Mouse (Mus musculus) embryonic facial prominence, embryonic 11.5 days (tissue): ENCODE data around the gene Cpsf4. TPM values are rescaled to one million over a fixed set of nuclear protein-coding genes. Genes with fewer than 3 reads are reported as not detected.
A peak's percentile ranks its signal among the peaks of the same experiment; 100 is the strongest.
"Not testable (repeated sequence)": the region's sequence is repeated elsewhere in the genome, so short reads cannot be mapped to it uniquely, and the experiment has no call there.

Experiments used
- ATAC-seq: fragments of 200-750 bp; cut with Nextera tagmentation; replicated peaks from 2 replicates; pipeline ENCODE4 v1.8.0; 2017; ENCODE audit warnings: low read depth; ENCODE audit not compliant: insufficient number of reproducible peaks, low FRiP score, low TSS enrichment
- DNase-seq: peaks from one replicate; pipeline ENCODE4 v3.0.0-alpha.2; 2015; ENCODE audit warnings: low spot score
- H3K27ac ChIP-seq: fragments of 300-500 bp; sonication (generic); replicated peaks from 2 replicates; pipeline ENCODE4 v1.5.1; 2014; ENCODE audit warnings: mild to moderate bottlenecking, low read depth, low read length, control low read depth
- H3K27me3 ChIP-seq: fragments of 300-500 bp; sonication (generic); 2 replicates; pipeline ENCODE4 v1.6.1; 2014; ENCODE audit warnings: mild to moderate bottlenecking, low read length, moderate library complexity, mixed read lengths; ENCODE audit not compliant: control insufficient read depth, insufficient read depth
- H3K36me3 ChIP-seq: fragments of 300-500 bp; sonication (generic); replicated peaks from 2 replicates; pipeline ENCODE4 v1.6.1; 2014; ENCODE audit warnings: low read depth, mild to moderate bottlenecking, low read length, moderate library complexity, mixed read lengths; ENCODE audit not compliant: control insufficient read depth, insufficient read depth
- H3K4me1 ChIP-seq: fragments of 300-500 bp; sonication (generic); 2 replicates; pipeline ENCODE4 v1.6.1; 2014; ENCODE audit warnings: low read length, mixed read lengths; ENCODE audit not compliant: control insufficient read depth, insufficient read depth
- H3K4me2 ChIP-seq: fragments of 300-500 bp; sonication (generic); 2 replicates; pipeline ENCODE4 v1.6.1; 2014; ENCODE audit warnings: low read depth, mild to moderate bottlenecking, control low read depth, low read length, moderate library complexity
- H3K4me3 ChIP-seq: fragments of 300-500 bp; sonication (generic); 2 replicates; pipeline ENCODE4 v1.5.1; 2014; ENCODE audit warnings: low read depth, low read length, control low read depth
- H3K9ac ChIP-seq: fragments of 300-500 bp; sonication (generic); replicated peaks from 2 replicates; pipeline ENCODE4 v1.6.1; 2014; ENCODE audit warnings: mild to moderate bottlenecking, control low read depth, low read length
- H3K9me3 ChIP-seq: fragments of 300-500 bp; sonication (generic); replicated peaks from 2 replicates; pipeline ENCODE4 v1.6.1; 2016; ENCODE audit warnings: mild to moderate bottlenecking, low read length, inconsistent platforms, mixed read lengths; ENCODE audit not compliant: control insufficient read depth
- WGBS: fragments of 180-500 bp; shearing (Covaris S2); extraction: QIAGEN DNeasy Blood & Tissue Kit; methylation state at CpG from one replicate; pipeline ENCODE4 v1.1.7; 2014; 5-methylcytosine and 5-hydroxymethylcytosine counted together
- polyA plus RNA-seq: library from polyadenylated mRNA; unstranded; fragments of >200 nt; fragmentation: Nextera tagmentation; extraction: Ambion mirVana; gene quantifications from 2 replicates; pipeline ENCODE4 v1.2.1, GENCODE M21; 2014

The Cpsf4 gene
- polyA plus RNA-seq, 1 experiment from 2014 or later = 31.8 TPM

DNA sequence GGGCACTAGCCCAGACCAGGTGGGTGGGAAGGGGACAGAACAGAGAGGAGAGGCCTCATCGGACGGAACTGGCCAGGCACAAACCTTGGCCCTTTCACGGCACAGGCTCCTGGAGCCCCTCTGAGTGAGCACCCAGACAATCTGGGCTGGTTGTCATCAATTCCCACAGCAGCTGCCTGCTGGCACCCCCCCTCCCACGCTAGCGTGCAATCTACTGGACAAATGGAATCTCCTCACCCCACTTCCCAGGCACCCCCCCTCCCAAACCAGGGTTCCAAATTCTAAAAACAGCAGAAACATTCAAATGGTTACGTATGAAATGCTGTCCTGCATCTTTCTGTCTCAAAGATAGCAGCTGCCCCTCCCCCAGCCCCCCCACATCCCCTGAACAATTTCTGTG lies 37.2 kb upstream of the Cpsf4 start:
- H3K4me2 ChIP-seq, H3K9ac ChIP-seq, H3K9me3 ChIP-seq, DNase-seq, H3K4me1 ChIP-seq, H3K27ac ChIP-seq, H3K27me3 ChIP-seq, H3K4me3 ChIP-seq, ATAC-seq: not testable (repeated sequence)
- WGBS = 94% methylated on average over 4 of the region's 6 CpGs
- peaks cover 43% of the 10 kb centered on the region for H3K36me3 ChIP-seq

GRCm38 (mm10) chr5:145130191-145130590 lies 36.8 kb upstream of the Cpsf4 start:
- no peak overlapping the region for H3K9ac ChIP-seq
- ATAC-seq = no peak
- DNase-seq = no peak
- no peak overlapping the region for H3K27ac ChIP-seq
- no peaks in the 10 kb centered on the region for H3K27me3 ChIP-seq
- H3K9me3 ChIP-seq = no peaks in the 10 kb centered on the region
- H3K4me1 ChIP-seq = no peaks in the 10 kb centered on the region
- peaks cover 44% of the 10 kb centered on the region for H3K36me3 ChIP-seq
- 96% methylated on average over 11 of the region's 11 CpGs for WGBS
- no peak overlapping the region for H3K4me2 ChIP-seq
- no peak overlapping the region for H3K4me3 ChIP-seq

GRCm38 (mm10) chr5:145130995-145131394 lies 36.0 kb upstream of the Cpsf4 start:
- ATAC-seq (no peak), DNase-seq (no peak)
- no peak overlapping the region for H3K4me2 ChIP-seq
- no peak overlapping the region for H3K9ac ChIP-seq
- peaks cover 44% of the 10 kb centered on the region for H3K36me3 ChIP-seq
- no peak overlapping the region for H3K4me3 ChIP-seq
- H3K27ac ChIP-seq = no peak overlapping the region
- no peaks in the 10 kb centered on the region for H3K9me3 ChIP-seq
- 89% methylated on average over 3 of the region's 3 CpGs for WGBS
- no peaks in the 10 kb centered on the region for H3K4me1 ChIP-seq
- no peaks in the 10 kb centered on the region for H3K27me3 ChIP-seq

DNA sequence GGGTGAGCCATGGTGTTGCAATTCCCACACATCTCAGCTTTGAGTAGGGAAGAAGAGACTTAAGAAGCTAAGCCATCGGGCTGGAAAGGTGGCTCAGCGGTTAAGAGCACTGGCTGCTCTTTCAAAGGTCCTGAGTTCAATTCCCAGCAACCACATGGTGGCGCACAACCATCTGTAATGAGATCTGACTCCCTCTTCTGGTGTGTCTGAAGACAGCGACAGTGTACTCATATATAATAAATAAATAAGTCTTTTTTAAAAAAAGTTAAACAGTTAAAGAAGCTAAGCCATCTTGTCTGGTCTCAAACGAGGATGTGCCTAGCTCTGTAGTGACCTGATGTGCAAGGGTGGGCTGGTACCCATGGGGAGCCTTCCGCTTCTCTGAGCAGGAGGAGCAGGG lies 33.7 kb upstream of the Cpsf4 start:
- WGBS = 85% methylated on average over 6 of the region's 6 CpGs

GRCm38 (mm10) chr5:145138836-145139235 lies 28.2 kb upstream of the Cpsf4 start:
- Histone ChIP-seq H3K27me3 (no peaks in the 10 kb centered on the region), H3K9me3 (no peaks in the 10 kb centered on the region), H3K36me3 (peaks cover 18% of the 10 kb centered on the region), H3K4me2 (peak overlapping the region; percentile 56), H3K4me1 (no peaks in the 10 kb centered on the region), H3K4me3 (peak overlapping the region; percentile 95), H3K27ac (no peak overlapping the region; the same call in 1 of the 2 replicates), H3K9ac (peak overlapping the region; percentile 95)
- ATAC-seq (no peak), DNase-seq (no peak)
- WGBS = 18% methylated on average over 6 of the region's 6 CpGs

More for the DNA sequence above, 33.7 kb upstream of the Cpsf4 start:
- ATAC-seq, DNase-seq, H3K27me3 ChIP-seq, H3K4me2 ChIP-seq, H3K9ac ChIP-seq, H3K9me3 ChIP-seq, H3K4me1 ChIP-seq, H3K4me3 ChIP-seq, H3K27ac ChIP-seq: not testable (repeated sequence)
- H3K36me3 ChIP-seq = peaks cover 47% of the 10 kb centered on the region

- DNase-seq (peak; percentile 96), ATAC-seq (peak; percentile 92)
- Histone ChIP-seq H3K27ac (peak within 1 kb of the TSS; percentile 76), H3K9me3 (no peaks in the 10 kb centered on the region), H3K4me1 (no peaks in the 10 kb centered on the region), H3K36me3 (peaks cover 8% of the 10 kb centered on the region), H3K4me2 (peak within 1 kb of the TSS; percentile 56), H3K27me3 (no peaks in the 10 kb centered on the region), H3K4me3 (peak within 1 kb of the TSS; percentile 95), H3K9ac (peak within 1 kb of the TSS; percentile 95)
- WGBS = under 1% methylated on average over 76 of the region's 84 CpGs
These were observed 27.2 kb upstream of the Cpsf4 start, which contains the start of the genes Pdap1 and Bud31 for GRCm38 (mm10) chr5:145139571-145140519. Gene Pdap1, minus strand, starts transcription at chr5:145140238. Gene Bud31, plus strand, starts transcription at chr5:145140362.

GRCm38 (mm10) chr5:145140611-145141010 lies 26.4 kb upstream of the Cpsf4 start:
- H3K4me2 ChIP-seq = peak overlapping the region; percentile 53
- peak overlapping the region; percentile 95 for H3K4me3 ChIP-seq
- 1% methylated on average over 18 of the region's 18 CpGs for WGBS
- peaks cover 6% of the 10 kb centered on the region for H3K36me3 ChIP-seq
- H3K9ac ChIP-seq = peak overlapping the region; percentile 95
- DNase-seq (no peak), ATAC-seq (no peak)
- no peaks in the 10 kb centered on the region for H3K9me3 ChIP-seq
- H3K4me1 ChIP-seq = no peaks in the 10 kb centered on the region
- peak overlapping the region; percentile 76 for H3K27ac ChIP-seq
- H3K27me3 ChIP-seq = no peaks in the 10 kb centered on the region

DNA sequence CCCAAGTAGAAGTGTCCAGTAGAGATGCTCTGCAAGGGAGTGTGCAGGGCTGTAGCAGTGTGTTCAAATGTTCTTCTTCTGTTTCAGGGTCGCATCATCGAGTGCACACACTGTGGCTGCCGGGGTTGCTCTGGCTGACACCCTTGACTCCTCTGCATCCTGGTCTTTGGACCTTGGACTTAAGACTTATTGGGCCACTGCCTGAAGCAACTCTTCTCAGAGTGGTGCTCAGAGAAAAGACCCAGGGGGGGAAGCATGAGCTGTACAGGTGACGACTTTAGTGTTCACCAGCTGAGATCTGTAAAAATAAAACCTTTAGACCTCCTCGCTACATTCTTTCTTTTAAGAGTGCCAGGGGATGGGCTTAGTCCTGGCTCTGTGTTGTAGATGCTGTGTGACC lies 19.3 kb upstream of the Cpsf4 start:
- Histone ChIP-seq H3K4me1 (no peaks in the 10 kb centered on the region), H3K36me3 (peaks cover 10% of the 10 kb centered on the region), H3K9ac (no peak overlapping the region), H3K27me3 (no peaks in the 10 kb centered on the region), H3K4me2 (no peak overlapping the region), H3K9me3 (no peaks in the 10 kb centered on the region), H3K4me3 (no peak overlapping the region), H3K27ac (no peak overlapping the region)
- DNase-seq (no peak), ATAC-seq (no peak)
- 93% methylated on average over 5 of the region's 5 CpGs for WGBS
